Mouse (Mus musculus): ENCODE results near the gene Tmem17.

DNA sequence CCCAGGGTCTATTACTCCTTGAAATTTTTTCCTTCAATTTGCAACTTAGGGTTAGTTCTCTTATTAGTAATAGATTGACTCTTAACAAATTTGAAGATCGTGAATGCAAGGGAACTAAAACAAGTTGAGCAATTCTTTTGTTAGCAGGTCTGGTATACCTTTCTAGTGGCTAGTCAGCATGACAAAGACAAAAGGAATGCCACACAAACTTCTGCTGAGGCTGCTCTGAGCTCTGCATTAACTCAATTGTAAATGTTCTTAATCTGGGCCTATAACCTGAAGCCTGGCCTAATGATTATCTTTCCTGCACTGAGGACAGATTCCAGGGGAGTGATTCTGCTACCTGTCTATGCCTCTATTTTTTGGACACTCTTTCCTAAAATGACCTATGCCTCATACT is 12.7 kb downstream of the Tmem17 start:
- TF ChIP-seq GATA1 (IDR thresholded peaks at IDR 0.05; ENCODE audit: low read length), result no peak
- TF ChIP-seq TAL1 (IDR thresholded peaks at IDR 0.05; ENCODE audit: low read length), result no peak
